Mouse (Mus musculus): Measurements from ENCODE around the gene Tmed8. TPM values are rescaled to one million over a fixed set of nuclear protein-coding genes. Genes with fewer than 3 reads are reported as not detected.

Gene Tmed8
- 3.8 and 4.2 TPM in 2 replicates for polyA plus RNA-seq (2016; fragmentation: Nextera tagmentation; extraction: Ambion mirVana)

GRCm38 (mm10) chr12:87199973-87200586 is at the start of gene Tmed8:
Gene Tmed8, minus strand, starts transcription at chr12:87200454.
- peak within 1 kb of the TSS; percentile 84 for H3K4me2 ChIP-seq
- WGBS = 1% methylated on average over 59 of the region's 70 CpGs
- peak within 1 kb of the TSS; percentile 67 for H3K4me3 ChIP-seq (replicated peaks)
- H3K27ac ChIP-seq = peak within 1 kb of the TSS; percentile 72
- H3K27me3 ChIP-seq = peaks cover 3% of the 10 kb centered on the region; the same call in 1 of the 2 replicates
- H3K9ac ChIP-seq (replicated peaks) = peak within 1 kb of the TSS; percentile 82
- no peaks in the 10 kb centered on the region for H3K9me3 ChIP-seq
- peaks cover 28% of the 10 kb centered on the region for H3K4me1 ChIP-seq (replicated peaks)
- ATAC-seq (ENCODE audit: insufficient number of reproducible peaks, insufficient read depth, low FRiP score, low TSS enrichment, low read depth) = peak; percentile 81
- H3K36me3 ChIP-seq = no peaks in the 10 kb centered on the region

DNA sequence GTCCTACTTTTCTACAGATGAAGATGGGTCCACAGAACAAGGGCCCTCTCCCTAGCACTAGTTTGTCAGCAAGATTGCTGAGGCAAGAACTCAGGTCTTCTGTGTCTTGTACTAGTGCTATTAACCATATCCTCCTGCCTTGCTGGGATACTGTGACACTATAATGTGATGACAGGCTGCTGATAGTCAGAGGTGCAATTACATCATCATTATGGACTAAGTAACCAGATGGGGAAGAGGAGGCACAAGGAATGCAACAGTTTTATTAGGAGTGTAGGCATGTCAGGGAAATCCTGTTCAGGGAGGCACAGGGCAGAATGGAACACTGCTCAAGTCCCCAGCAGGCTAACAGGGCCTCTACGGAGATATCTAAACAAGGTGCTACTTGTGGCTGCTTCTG is 38.4 kb upstream of the Tmed8 start, which contains the start of gene Noxred1:
Gene Noxred1 (minus strand): TSS at position 101 of the 400 bp plus-strand sequence.
- ATAC-seq (ENCODE audit: insufficient number of reproducible peaks, insufficient read depth, low FRiP score, low TSS enrichment, low read depth) = no peak
- H3K9ac ChIP-seq (replicated peaks) = no peak within 1 kb of the TSS
- H3K36me3 ChIP-seq = peaks cover 57% of the 10 kb centered on the region
- H3K4me1 ChIP-seq (replicated peaks) = no peaks in the 10 kb centered on the region
- 89% methylated on average over 1 of the region's 1 CpGs for WGBS
- H3K9me3 ChIP-seq = no peaks in the 10 kb centered on the region
- no peak within 1 kb of the TSS for H3K4me2 ChIP-seq
- no peak within 1 kb of the TSS for H3K27ac ChIP-seq
- H3K4me3 ChIP-seq (replicated peaks) = no peak within 1 kb of the TSS
- no peaks in the 10 kb centered on the region for H3K27me3 ChIP-seq

DNA sequence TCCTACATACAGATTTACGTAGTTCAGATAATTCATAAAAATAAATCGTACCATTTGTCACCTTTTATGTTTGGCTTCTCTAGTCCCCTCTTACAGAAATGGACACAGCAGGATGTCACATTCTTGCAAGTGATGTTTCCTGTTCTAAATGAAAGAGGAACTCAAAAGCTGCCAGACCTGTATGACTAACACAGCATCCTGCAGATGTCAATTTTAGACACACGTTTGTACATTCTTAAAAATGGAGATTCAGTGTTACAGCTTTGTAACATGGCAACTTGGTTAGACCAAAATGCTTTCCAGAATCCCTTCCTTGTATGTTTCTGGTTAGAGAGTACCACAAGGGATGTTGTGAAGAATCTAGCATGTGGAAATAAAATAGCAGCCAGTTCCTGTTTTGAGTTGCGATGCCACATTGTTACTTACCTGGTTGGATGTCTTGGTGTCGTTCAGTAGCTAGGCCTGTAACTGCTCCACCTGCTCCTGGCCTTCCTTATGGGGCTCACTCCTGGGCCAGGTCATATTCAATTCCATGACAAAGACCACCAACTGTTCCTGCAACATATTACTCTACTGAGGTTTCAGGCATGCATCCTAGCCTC is 36.7 kb upstream of the Tmed8 start:
- H3K4me1 ChIP-seq (replicated peaks) = no peaks in the 10 kb centered on the region
- H3K27me3 ChIP-seq = no peaks in the 10 kb centered on the region
- no peak for ATAC-seq (ENCODE audit: insufficient number of reproducible peaks, insufficient read depth, low FRiP score, low TSS enrichment, low read depth)
- H3K36me3 ChIP-seq = peaks cover 43% of the 10 kb centered on the region
- H3K27ac ChIP-seq = no peak overlapping the region
- 88% methylated on average over 5 of the region's 5 CpGs for WGBS
- H3K9ac ChIP-seq (replicated peaks) = no peak overlapping the region
- no peak overlapping the region for H3K4me2 ChIP-seq
- H3K9me3 ChIP-seq = no peaks in the 10 kb centered on the region
- H3K4me3 ChIP-seq (replicated peaks) = no peak overlapping the region

DNA sequence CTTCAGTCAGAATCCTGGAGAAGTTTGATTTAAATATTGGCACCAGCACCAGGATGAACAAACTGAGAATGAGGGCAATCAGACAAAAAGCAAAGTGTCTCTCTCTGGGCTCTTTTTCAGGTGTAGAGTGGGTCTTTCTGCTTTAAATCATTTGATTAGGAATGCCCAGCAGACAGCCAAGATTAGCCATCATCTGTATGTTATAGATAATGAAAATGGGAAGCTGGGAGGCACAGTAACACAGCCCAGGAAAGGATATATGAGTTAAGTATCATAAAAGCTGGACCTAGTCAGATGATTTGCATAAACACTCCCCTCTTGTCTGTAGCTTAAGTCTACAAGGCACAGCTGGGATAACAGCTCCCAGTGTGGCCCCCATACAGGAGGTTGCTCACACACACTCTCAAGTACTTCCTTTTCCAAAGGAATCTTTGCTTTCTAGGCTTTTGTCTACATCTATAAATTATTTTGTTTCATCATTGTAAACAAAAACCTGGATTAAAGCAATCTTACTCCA is 30.2 kb upstream of the Tmed8 start:
- Histone ChIP-seq H3K9me3 (no peaks in the 10 kb centered on the region), H3K27ac (no peak overlapping the region), H3K4me2 (no peak overlapping the region), H3K9ac (replicated peaks) (no peak overlapping the region), H3K27me3 (no peaks in the 10 kb centered on the region), H3K36me3 (no peaks in the 10 kb centered on the region), H3K4me1 (replicated peaks) (no peaks in the 10 kb centered on the region), H3K4me3 (replicated peaks) (no peak overlapping the region)
- no peak for ATAC-seq (ENCODE audit: insufficient number of reproducible peaks, insufficient read depth, low FRiP score, low TSS enrichment, low read depth)

- no peak for ATAC-seq (ENCODE audit: insufficient number of reproducible peaks, insufficient read depth, low FRiP score, low TSS enrichment, low read depth)
- no peak overlapping the region for H3K4me3 ChIP-seq (replicated peaks)
- H3K4me1 ChIP-seq (replicated peaks) = no peaks in the 10 kb centered on the region
- WGBS = 83% methylated on average over 2 of the region's 2 CpGs
- no peak overlapping the region for H3K27ac ChIP-seq
- H3K27me3 ChIP-seq = no peaks in the 10 kb centered on the region
- H3K4me2 ChIP-seq = no peak overlapping the region
- H3K9ac ChIP-seq (replicated peaks) = no peak overlapping the region
- H3K9me3 ChIP-seq = no peaks in the 10 kb centered on the region
- no peaks in the 10 kb centered on the region for H3K36me3 ChIP-seq
Observed at GRCm38 (mm10) chr12:87229633-87230032, 29.4 kb upstream of the Tmed8 start.

DNA sequence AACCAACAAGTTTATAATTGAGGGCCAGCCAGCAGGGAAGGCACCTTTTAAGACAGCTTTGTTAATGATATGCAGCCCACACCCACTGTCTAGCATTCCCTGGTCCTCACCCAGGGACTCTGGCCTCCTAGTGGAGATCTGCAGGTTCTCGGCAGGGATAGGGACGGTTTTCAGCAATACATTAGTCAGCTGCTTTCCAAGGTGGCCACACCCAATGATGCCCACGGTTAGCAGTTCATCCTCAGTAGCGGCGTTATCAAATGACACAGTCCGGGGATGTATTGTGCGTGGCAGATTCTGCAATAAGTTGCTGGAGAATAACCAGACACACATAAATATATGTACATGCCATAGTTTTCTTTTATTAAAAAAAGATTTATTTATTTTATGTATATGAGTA is 26.5 kb upstream of the Tmed8 start:
- Histone ChIP-seq H3K9me3 (no peaks in the 10 kb centered on the region), H3K36me3 (no peaks in the 10 kb centered on the region), H3K4me1 (replicated peaks) (no peaks in the 10 kb centered on the region), H3K27me3 (no peaks in the 10 kb centered on the region), H3K27ac (no peak overlapping the region), H3K9ac (replicated peaks) (no peak overlapping the region), H3K4me3 (replicated peaks) (no peak overlapping the region), H3K4me2 (no peak overlapping the region)
- no peak for ATAC-seq (ENCODE audit: insufficient number of reproducible peaks, insufficient read depth, low FRiP score, low TSS enrichment, low read depth)
- WGBS = 74% methylated on average over 7 of the region's 7 CpGs

DNA sequence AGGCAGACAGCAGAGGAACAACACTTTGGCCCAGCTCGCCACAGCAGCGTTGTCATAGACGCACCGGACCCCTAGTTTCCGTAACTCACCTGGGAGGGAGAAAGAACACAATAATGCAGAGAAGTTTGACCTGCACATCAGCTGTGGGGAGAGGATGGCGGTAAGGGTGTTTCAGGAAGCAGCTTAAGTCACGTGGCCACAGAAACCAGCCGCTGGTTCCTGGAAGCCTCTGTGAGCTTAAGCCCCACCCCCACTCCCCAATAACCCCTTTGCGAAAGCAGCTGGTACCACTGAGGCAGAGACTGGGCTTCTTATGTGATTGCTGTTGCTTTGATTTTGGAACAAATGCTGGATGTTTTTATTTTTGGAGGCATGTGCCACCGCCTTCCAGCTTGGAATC is 24.7 kb upstream of the Tmed8 start:
- no peak overlapping the region for H3K4me2 ChIP-seq
- 74% methylated on average over 10 of the region's 10 CpGs for WGBS
- H3K4me3 ChIP-seq (replicated peaks) = no peak overlapping the region
- no peaks in the 10 kb centered on the region for H3K4me1 ChIP-seq (replicated peaks)
- no peaks in the 10 kb centered on the region for H3K27me3 ChIP-seq
- no peaks in the 10 kb centered on the region for H3K9me3 ChIP-seq
- no peak for ATAC-seq (ENCODE audit: insufficient number of reproducible peaks, insufficient read depth, low FRiP score, low TSS enrichment, low read depth)
- H3K36me3 ChIP-seq = no peaks in the 10 kb centered on the region
- no peak overlapping the region for H3K27ac ChIP-seq
- H3K9ac ChIP-seq (replicated peaks) = no peak overlapping the region

DNA sequence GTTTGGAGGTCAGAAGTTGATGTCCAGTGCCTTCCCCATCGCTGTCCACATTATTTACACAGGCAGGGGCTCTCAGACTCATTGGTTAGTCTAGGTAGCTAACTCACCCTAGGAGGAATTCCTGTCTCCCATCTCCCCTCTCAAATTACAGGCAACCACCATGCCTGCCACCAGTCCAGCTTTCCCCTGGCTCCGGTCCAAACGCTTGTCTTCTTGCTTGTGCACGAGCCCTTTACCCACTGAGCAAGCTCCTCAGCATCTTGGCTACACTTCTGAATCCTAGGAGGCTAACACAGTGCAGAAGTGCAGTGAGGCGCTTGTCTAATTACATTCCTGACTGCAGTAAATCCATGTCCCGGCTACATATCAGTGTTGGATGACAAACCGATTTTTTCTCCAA is 19.1 kb upstream of the Tmed8 start:
- Histone ChIP-seq H3K36me3 (no peaks in the 10 kb centered on the region), H3K9me3 (no peaks in the 10 kb centered on the region), H3K9ac (replicated peaks) (no peak overlapping the region), H3K27me3 (no peaks in the 10 kb centered on the region), H3K4me2 (no peak overlapping the region), H3K4me3 (replicated peaks) (no peak overlapping the region), H3K27ac (no peak overlapping the region), H3K4me1 (replicated peaks) (peaks cover 5% of the 10 kb centered on the region; the same call in 1 of the 2 replicates)
- no peak for ATAC-seq (ENCODE audit: insufficient number of reproducible peaks, insufficient read depth, low FRiP score, low TSS enrichment, low read depth)
- WGBS = 60% methylated on average over 7 of the region's 7 CpGs

DNA sequence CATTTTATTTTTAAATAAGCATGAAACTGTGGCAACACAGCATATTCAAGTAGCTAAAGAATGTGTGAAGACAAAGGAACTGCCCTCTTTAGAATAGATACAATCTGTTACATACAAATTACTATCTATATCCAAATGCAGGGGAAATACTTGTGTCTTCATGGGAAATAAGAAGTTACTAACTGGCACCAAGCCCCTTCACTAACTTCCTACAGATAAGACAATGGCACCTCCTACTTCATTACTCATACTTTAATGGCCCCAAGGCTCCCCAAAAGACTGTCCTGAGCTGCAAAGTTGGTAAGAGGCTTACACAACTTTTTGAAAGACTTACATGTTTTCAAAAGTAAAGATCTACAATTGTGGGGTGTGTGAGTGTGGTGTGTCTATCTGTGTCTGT is 17.3 kb upstream of the Tmed8 start:
- ATAC-seq (ENCODE audit: insufficient number of reproducible peaks, insufficient read depth, low FRiP score, low TSS enrichment, low read depth) = no peak

DNA sequence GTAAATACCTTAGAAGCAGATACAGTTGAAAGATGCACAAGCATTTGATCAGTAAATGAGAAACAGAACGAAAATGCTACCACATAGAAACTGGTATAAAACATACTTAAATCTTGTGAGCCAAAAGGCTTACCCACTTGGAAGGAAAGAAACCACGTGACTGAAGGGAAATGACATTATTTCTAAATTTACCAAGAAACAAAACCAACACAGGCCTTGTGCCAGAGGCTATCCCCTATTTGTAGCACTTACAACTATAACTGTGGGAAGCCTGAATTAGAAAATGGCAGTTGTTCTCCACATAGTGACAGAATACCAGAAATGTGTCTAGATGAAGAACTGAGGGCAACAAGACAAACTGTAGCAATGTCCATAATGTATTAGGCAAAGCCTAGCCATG is 15.8 kb upstream of the Tmed8 start:
- H3K36me3 ChIP-seq = no peaks in the 10 kb centered on the region
- H3K4me1 ChIP-seq (replicated peaks) = peaks cover 5% of the 10 kb centered on the region; the same call in 1 of the 2 replicates
- 68% methylated on average over 2 of the region's 2 CpGs for WGBS

More for the DNA sequence above, 17.3 kb upstream of the Tmed8 start:
- Histone ChIP-seq H3K27ac (no peak overlapping the region), H3K4me1 (replicated peaks) (peaks cover 5% of the 10 kb centered on the region; the same call in 1 of the 2 replicates), H3K9ac (replicated peaks) (no peak overlapping the region), H3K4me2 (no peak overlapping the region), H3K36me3 (no peaks in the 10 kb centered on the region), H3K4me3 (replicated peaks) (no peak overlapping the region), H3K27me3 (no peaks in the 10 kb centered on the region), H3K9me3 (no peaks in the 10 kb centered on the region)

DNA sequence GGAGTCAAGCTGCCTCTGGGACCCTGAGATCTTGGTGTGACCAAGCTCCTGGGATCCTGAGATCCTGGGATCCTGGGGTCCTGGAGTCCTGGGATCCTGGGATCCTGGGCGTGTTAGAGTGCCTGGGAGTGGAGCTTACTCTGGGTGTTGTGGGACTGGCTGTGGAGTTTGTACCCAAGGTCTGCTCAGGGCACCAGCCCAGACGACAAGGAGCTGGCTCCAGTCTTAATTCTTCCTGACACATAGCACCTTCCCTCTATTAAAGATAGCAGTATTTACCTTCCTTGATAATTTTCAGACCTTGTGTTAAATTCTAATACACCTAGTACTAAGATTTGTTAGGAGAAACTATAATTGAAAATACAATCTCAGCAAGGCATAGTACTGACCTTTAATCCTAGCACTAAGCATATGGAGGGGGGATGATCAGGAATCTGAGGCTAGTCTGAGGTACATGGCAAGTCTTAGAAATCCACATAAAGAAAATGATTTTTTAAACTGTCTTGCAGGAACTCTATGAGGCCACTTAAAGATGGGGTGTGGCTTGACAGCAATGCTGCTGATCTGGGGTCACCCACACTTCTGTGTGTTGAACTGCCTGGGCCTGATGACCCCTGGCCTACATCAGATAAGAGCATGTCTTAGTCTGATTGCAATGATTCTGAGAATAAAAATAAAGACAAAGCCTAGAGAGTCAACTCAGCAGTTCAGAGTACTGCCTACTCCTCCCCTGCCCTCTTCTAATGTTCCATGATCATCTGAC is 12.8 kb upstream of the Tmed8 start:
- Histone ChIP-seq H3K9me3 (no peaks in the 10 kb centered on the region), H3K9ac (replicated peaks) (no peak overlapping the region), H3K4me2 (no peak overlapping the region), H3K27me3 (no peaks in the 10 kb centered on the region), H3K36me3 (no peaks in the 10 kb centered on the region), H3K4me1 (replicated peaks) (no peaks in the 10 kb centered on the region), H3K27ac (no peak overlapping the region), H3K4me3 (replicated peaks) (no peak overlapping the region)
- 58% methylated on average over 2 of the region's 2 CpGs for WGBS
- ATAC-seq (ENCODE audit: insufficient number of reproducible peaks, insufficient read depth, low FRiP score, low TSS enrichment, low read depth) = no peak

More for the DNA sequence above, 15.8 kb upstream of the Tmed8 start:
- no peak overlapping the region for H3K4me3 ChIP-seq (replicated peaks)
- H3K9ac ChIP-seq (replicated peaks) = no peak overlapping the region
- ATAC-seq (ENCODE audit: insufficient number of reproducible peaks, insufficient read depth, low FRiP score, low TSS enrichment, low read depth) = no peak
- no peak overlapping the region for H3K4me2 ChIP-seq
- H3K27ac ChIP-seq = no peak overlapping the region
- H3K27me3 ChIP-seq = no peaks in the 10 kb centered on the region
- no peaks in the 10 kb centered on the region for H3K9me3 ChIP-seq
